Mouse (Mus musculus) fat pad, adult 2 months (tissue): Measurements from ENCODE around the gene Bmp8a.
"Not testable (repeated sequence)": the region's sequence is repeated elsewhere in the genome, so short reads cannot be mapped to it uniquely, and the experiment has no call there.

Experiments
- DNase-seq: peaks from one replicate; pipeline ENCODE4 v3.0.0-alpha.2; 2011; ENCODE audit warnings: low read depth, low spot score; ENCODE audit errors: extremely low read depth

Gene Bmp8a

DNA sequence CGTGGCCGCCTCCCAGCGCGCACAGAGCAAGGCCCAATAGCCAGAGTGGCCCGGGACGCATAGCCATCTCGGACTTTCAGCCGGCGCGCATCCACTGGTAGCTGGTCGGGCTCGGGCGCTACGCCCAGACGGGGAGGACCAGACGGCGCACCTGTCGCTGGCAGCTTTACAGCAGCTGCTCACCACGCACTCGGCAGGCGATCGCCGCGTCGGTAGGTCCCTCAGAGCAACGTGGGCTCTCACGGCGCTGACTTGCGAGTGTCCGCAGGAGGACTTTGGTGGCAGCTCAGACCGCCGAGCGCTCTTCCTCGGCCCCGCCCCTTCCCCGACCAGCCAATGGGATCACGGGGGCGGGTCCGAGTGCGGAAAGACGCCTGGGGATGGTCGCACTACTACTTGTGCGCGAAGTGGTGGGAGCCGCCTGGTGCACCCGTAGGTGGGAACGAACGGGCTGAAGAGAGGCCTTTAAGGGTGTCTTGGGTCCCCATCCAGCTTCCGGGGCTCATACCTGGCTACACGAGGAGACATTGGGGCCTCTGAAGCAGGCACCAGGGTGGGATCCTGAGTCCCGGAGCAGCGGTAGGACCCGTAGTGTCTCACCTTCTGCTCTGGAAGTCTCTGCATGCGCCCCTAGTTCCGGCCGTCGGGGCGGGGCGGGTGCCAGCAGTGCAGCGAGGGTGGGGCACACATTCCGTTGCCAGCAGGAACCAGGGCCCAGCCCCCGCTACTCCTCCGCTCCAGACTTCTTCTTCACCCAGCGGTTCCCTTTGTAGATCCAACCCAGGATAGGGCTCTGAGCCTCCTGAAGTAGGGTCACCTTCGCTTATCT lies at the start of gene Bmp8a:
Gene Bmp8a, minus strand, starts transcription at position 611 of the 829 bp plus-strand sequence.
- DNase-seq, result no peak

DNA sequence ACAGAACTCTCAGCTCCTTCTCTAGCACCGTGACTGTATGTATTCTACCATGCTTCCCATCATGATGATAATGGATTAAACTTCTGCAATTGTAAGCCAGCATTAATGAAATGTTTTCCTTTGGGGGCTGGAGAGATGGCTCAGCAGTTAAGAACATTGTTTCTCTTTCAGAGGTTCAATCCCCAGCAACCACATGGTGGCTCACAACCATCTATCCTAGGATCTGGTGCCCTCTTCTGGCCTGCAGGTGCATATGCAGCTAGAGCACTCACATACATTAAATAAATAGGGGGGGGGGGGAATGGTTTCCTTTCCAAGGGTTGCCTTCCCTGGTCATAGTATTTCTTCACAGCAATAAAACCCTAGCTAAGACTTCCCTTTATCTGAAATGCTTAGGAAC lies 49.1 kb upstream of the Bmp8a start:
- no peak for DNase-seq

DNA sequence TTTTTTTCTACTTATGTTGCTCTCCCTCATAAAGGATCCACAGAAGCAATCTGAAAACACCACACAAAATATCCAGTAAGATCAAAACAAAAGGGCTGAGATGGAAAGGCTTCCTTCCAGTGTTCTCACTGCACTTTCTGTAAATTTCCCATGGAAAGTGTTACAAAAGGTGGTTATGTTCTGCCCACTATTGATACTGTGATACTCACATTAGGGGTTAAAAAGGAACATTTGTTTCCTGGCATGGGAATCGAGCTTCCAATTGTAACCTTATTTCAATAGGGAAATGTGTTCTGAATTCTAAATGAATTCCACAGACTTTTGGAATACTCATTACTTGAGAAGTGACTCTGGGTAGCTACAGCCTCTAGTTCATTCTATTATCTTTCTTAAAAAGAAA lies 42.0 kb upstream of the Bmp8a start:
- no peak for DNase-seq

DNA sequence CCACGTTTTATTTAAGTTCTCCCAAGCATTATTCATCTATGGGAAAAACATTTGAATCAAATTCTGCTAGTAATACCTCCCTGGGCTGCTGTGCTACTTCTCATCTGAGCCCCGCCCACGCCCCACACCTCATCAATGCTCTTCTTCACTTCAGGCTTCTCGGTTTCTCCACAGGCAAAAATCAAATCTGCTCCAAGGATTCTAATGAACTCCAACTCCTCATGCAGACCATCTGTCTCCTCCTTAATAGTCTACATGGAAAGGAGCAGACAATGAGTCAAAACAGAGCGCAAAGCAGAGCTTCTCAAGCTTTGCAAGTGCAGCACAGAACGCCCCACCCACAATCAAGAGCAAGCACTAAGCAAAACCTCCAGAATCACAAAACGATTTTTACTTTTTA lies 40.1 kb upstream of the Bmp8a start:
- no peak for DNase-seq

DNA sequence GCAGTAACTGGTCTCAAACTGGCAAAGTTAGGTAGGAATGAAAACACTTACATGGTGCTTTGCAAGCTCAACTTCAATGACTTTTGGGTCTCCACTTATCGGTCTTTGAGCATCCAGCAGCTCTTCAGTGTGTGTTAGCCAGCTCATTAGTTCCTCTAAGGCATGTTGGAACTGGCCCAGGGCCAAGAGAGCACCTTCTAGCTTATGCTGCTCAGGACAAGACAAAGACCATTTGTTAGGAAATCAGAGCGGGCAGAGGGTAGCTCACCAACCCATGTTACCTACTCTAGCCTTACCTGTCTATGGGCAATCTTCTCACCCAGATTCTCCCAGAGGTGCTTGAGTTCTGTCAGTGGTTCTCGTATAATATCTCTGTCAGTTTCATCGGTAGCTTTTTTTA lies 39.0 kb upstream of the Bmp8a start:
- no peak for DNase-seq

DNA sequence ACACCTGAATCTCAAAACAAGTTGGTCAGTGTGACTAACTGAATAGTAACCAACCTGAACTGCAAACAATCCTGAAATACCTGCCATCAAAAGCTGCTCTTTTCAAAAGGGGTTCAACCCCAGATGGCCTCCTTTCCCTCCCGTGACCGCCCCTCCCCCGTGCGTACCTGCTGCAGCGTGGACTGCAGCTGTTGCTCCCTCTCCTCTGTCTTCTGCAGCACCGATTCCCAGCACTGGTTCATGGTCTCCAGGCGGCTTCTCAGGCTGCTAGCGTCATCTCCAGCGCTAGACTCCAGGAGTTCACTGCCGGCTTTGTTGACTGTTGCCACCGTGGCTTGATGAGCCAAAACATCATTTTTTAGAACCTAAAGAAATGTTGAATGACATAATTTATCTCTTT lies 38.5 kb upstream of the Bmp8a start:
- DNase-seq, result no peak

DNA sequence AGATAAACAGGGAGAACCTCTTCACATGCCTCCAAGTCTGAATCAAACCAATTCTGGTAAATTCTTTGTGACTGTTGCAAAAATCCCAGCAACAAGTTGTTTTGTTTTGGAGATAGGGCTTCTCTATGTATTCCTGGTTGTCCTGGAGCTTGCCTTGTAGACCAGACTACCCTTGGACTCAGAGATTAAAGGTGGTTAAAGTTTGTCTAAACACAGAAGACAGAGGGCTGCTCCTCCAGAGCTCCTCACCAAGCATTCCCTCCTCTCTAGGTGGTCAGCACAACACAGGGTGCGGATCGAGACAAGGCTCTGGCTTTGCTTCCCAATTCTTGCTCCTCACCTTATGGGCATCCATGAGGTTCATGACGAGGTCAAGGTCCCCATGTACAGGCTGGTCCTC lies 33.0 kb upstream of the Bmp8a start:
- no peak for DNase-seq

DNA sequence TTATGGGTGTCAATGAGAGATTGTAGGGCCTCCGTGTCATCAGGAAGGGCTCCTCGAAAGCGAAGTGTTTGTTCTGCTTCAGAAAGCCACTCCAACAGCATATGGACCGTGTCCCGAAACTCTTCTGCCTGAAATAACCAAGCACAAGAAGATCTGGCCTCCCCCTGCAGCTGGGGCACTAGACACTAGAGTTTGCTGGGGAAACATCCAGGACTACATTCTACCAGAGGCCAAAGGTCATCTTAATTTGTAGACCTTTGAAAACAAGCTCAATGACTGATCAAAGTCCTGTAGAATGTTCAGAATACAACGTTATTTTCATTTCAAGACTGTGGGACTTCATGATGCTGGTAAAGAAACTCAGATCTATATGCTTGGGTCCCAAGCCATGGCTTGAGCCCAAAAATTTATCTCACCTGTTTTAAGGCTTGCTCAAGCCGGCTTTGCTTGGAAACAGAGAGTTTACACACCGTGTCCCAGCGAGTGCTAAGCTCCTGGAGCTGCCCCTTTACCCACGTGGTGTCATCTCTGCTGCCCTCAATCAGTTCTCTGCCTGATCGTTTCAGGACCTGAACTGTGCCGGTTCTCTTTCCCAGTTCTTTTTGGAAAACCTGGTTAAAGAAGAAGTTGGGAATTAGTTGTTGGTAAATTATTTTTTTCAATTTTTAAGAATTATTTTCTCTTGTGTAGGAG lies 31.4 kb upstream of the Bmp8a start:
- no peak for DNase-seq

DNA sequence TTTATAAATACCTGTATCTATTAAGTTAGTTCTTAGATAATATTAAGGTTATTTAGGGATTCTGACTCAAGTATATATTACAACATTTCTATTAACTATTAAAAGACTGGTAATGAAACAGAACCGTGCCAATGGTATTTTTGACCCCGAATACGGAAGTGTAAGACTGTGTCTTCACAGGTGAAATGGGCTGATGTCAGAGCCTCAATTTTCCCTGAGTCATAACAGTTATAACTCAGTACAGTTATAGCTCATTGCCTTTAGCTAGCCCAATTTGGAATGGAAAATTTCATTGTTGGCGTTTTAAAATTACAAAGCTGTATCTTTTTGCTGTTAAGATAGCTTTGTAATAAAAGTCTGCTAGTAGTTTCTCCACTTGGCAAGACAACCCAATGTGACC lies 20.5 kb upstream of the Bmp8a start:
- no peak for DNase-seq

DNA sequence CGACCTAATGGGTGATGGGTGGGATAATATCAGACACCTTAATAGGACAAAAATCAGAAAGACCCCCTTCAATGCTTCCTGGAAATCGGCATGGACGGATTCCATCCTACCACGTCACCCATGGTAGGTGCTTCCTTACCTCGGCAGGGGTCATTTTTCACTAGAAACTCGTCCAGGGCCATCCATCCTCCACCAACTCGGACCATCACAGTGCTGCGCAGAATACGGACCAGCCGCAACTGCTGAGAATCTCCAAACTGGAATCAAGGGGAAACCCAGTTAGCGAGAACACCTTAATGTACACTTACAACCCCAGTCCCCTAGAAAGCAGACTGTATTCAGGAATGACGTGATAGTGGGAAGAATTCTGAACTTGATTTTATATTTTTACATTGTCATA lies 17.7 kb upstream of the Bmp8a start:
- DNase-seq, result no peak

DNA sequence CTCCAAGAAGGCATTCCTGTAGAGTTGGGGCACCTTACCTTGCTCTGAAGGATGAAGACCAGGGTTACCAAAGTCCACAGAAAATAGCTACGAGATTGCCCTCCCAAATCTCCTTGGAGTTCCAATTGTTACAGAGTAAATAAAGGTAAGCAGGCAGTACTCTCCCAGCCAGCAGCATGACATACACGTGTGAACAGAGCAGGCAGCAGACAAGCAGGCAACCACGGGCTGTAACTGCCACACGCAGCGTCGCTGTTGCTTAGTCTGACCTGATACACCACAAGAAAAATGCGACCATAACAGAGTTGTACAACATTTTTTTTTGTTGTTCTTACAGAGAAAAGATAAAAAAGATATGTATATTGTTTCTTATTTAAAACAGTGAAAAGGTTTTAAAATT lies 15.6 kb upstream of the Bmp8a start:
- DNase-seq, result no peak

DNA sequence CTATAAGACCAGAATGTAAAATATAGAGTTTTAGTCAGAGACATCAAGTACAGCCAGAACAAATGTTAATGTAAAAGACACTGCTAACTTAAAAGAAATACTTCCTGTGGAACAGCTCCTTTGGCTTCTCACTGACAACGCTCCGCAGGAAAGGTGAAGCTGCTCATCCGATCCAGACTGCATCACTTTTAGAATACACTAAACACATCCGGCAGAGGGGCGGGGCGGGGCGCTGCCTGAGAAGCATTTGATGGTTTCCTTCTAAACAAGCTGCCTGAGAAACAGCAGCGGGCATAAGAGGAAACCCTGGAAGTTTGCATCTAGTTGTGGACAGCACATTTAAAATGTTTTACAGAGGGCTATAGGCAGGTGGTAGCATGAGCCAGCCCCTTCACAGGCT lies 12.9 kb upstream of the Bmp8a start:
- no peak for DNase-seq

DNA sequence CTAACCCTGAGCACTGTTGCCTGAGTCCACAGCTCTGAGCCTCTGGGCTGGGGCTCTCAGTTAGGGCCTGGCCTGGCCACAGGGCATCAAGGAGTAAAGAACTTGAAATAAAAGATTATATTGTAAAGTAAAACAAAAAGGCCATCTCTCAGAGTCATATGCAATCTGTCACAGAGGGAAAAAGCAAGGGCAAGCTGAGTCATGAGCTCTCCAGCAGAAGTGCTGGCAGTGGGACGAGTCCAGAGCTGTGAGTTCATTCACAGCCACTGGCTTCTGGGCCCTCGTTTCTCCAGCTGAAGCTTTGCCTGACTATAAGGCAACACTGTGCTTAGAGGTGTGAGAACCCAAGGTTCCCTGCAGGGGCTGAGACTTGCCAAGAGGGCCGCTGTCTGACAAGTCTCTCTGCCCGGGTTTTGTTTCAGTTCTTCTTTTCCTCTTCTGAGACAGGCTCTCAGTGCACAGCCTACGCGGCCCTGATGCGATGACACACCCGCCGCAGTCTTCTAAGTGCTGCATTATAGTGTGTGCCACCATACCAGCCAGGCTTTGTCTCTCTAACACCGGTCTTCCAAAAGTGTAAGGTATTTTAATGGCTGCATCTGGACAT lies 10.3 kb upstream of the Bmp8a start:
- DNase-seq, result no peak

DNA sequence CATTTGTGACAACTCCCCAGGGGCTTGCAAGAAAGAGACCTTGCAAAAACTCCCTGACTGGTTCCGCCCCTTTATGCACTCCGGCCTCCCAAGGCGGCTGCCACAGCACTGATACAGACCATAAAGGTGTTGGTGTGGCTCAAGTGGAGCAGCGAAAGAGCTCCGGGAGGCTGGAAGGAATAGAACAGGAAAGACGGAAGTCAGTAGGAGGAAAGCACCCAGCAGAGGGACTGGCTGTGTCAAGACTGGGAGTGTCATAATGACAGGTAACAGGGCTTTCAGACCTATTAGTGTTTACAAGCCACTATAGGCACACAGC lies 378 bp upstream of the Bmp8a start:
- DNase-seq, result peak; percentile 1

DNA sequence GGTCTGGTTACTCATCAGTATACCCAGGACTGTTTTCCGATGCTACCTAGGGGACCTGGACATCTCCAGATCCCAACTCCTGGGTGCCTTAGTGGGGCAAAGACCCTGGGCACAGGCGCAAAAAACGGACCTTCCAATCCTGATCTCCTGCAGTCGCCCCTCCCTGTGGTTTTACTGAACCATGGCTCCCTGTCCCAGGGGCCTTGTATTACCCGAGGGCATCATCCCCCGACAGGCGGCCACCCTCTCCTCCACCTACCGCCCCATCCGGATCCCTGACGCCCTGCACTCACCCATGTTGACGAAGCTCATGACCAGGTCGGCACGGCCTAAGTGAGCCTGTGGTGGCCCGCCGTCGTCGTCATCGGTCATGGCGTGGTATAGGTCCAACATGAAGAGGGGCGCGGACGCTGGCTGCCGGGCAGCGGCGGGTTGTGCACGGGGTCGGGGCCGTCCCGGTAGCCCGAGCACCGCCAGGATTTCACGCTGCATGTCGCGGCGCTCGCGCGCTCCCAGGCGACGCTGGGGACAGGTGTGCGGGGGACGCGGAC lies 886 bp downstream of the Bmp8a start:
- DNase-seq, result no peak

DNA sequence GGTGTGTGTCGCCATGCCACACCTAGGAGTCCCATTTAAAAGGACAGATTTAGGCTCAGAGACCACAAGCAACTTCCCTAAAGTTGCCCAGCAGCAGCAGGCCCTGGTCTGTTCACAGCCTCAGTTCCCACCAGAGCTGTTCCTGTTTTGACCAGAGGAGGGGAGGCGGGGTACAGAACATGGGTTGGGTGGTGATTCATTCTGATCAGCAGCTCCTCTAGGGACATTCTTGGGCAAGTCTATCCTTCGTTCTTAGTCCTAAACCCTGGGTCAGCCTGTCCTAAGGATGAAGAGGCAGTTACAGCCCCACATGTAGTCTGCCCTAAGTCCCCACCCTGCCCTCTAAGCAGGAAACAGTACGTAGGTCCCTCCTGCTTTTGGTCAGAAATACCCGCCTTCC lies 2.8 kb downstream of the Bmp8a start:
- DNase-seq, result no peak

DNA sequence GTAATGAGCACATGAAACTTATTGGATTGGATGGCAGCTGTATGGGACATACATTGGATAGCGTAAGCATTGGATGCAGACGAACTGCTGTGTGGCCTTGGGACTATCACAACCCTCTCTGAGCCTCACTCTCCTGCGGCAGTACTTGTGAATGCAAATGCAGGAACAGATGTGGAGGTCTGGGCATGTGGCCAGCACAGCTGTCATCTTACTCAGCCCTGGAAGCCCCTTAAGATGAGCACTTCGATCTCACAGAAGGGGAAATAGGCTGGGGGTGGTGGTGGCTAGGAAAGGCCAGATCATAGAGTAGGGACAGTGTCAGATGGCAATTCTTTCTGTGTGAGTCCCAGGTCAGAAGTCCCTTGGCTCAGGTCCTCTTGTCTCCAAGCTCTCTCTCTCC lies 5.4 kb downstream of the Bmp8a start:
- DNase-seq, result no peak

DNA sequence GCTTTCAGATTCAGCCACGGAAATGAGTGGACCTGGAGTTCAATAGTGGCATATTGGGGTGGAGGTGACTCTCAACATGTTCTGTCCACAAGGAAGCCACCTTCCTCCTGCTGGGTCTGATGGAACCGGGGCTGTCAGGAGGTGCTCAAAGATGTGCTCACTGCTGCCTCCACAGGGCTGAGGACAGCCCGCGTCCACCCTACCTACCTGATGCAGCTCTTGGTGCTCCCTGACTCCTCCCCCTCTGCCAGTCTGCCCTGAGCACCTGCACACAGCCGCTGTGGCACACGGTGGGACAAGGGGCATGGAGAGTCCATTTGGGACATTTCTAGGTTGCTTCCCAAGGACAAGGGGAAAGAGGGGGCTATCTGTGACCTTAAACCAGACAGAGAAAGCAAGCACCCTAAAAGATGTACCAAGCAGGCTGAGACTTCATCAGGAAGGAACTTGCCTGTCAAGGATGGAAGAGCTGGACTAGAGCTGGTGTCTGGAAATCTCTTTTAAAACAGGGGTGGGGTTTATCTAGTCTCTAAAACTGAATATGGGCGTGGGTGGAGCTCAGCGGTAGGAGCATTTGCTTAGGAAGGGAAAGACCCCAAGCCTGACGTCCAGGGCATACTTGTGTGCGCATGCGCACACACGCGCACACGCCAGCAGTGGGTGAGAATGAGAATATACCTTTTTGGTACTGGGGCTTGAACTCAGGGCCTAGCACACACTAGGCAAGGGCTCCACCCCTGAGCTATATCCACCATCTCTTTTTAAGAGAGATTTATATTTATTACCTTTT lies 7.1 kb downstream of the Bmp8a start:
- DNase-seq, result no peak

DNA sequence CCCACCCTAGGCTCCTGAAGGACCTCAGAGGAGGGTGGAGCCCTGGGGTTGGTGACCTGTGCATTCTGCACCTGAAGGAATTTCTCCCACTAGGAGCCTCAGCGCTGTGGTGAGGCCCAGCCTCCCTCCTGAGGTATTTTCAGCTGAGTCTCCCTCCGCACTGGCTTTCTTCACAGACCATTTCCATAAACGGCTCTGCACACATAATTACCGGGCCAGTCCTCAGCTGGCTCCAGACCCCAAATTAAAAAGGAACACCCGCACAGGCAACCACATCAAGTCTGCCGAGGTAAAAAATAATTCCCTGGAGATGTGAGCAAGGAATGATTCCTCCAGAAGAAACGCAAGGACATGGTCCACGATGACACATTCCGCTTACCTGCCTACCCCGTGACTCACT lies 7.8 kb downstream of the Bmp8a start:
- DNase-seq, result not testable (repeated sequence)

DNA sequence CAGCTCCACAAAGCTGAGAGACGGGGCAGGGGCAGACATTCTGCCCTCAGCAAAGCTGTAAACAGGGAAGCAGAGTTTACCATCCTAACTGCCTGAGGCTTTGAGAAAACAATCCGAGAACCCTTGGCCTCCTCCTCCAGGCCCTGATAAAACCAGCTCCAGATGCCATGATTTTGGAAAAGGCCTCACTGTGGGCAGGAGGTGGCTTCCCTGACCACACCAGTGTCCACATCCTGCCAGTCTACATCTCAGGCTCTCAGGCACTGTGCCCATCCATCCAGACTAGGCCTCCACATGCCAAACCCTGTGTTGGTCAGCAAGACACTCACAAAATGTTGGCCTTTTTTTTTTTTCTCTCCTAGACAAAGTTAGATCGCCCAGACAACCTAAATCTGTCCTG lies 8.9 kb downstream of the Bmp8a start:
- no peak for DNase-seq

DNA sequence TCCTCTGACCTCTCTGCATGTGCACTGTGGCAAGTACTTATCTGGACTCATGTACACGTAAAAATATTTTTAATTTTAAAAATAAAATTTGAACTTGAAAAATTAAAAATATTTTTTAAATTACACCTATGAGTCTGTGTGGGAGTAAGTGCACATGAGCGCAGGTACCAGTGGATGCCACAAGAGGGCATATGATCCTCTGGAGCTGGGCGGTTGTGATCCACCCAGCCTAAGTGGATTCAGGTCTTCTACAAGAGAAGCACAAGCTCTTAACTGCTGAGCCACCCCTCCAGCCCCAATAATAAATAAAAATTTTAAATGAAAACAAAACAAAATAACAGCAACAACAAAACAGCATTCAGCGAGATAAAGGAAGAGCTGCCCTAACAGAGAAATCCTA lies 9.9 kb downstream of the Bmp8a start:
- no peak for DNase-seq
